28 mouse cellular contexts compared by ENCODE assay signal in genomic region chr1:92150201-92150600, GRCm38 (mm10). TPM values are rescaled to one million over a fixed set of nuclear protein-coding genes. Genes with fewer than 3 reads are reported as not detected.
A peak's percentile ranks its signal among the peaks of the same experiment; 100 is the strongest.
DNase-seq lines count a peak whose midpoint lies in the region; ATAC-seq and TF ChIP-seq lines count a peak whose summit lies in the region.
"Had no signal": no experiment of that assay in that cellular context is flagged by ENCODE, and none has a peak within 500 bp of the region (broad histone marks: within the 10 kb centered on the region; RNA-seq: fewer than 3 reads in every experiment).

No protein-coding gene starts in this region.

- H3K9me3 ChIP-seq in forebrain, embryonic 14.5 days (replicated peaks; ENCODE audit: control insufficient read depth, low read length), result no peaks in the 10 kb centered on the region
- H3K9me3 ChIP-seq in forebrain, embryonic 12.5 days, result no peaks in the 10 kb centered on the region
- no peaks in the 10 kb centered on the region for H3K9me3 ChIP-seq in limb, embryonic 14.5 days (ENCODE audit: control insufficient read depth, low read length)
- no peaks in the 10 kb centered on the region for H3K9me3 ChIP-seq in limb, embryonic 10.5 days (replicated peaks)
- H3K9me3 ChIP-seq: embryonic facial prominence, embryonic 13.5 days; heart, embryonic 15.5 days; hindbrain, embryonic 15.5 days; limb, embryonic 12.5 days; liver, embryonic 13.5 days; lung, embryonic 15.5 days; midbrain, embryonic 10.5 days had no signal

- H3K36me3 ChIP-seq in forebrain, embryonic 14.5 days (ENCODE audit: control insufficient read depth, insufficient read depth, low read length), result 0 out of 2 replicates have a peak, but pooled peaks cover 4% of the 10 kb centered on the region
- peaks cover 4% of the 10 kb centered on the region for H3K36me3 ChIP-seq in forebrain, embryonic 12.5 days (replicated peaks)
- peaks cover 10% of the 10 kb centered on the region for H3K36me3 ChIP-seq in limb, embryonic 14.5 days (ENCODE audit: control insufficient read depth, insufficient read depth, low read length)
- H3K36me3 ChIP-seq in limb, embryonic 10.5 days, result peaks cover 30% of the 10 kb centered on the region
- H3K36me3 ChIP-seq: heart, embryonic 15.5 days; hindbrain, embryonic 15.5 days; liver, embryonic 13.5 days; lung, embryonic 15.5 days had no signal

- no peak for TF ChIP-seq POLR2A in limb, embryonic 14.5 days (IDR thresholded peaks at IDR 0.05; ENCODE audit: borderline replicate concordance, extremely low read depth, insufficient read depth, insufficient read length)

- ATAC-seq in forebrain, embryonic 14.5 days, result no peak
- ATAC-seq in forebrain, embryonic 12.5 days (ENCODE audit: low FRiP score), result no peak
- no peak for ATAC-seq in limb, embryonic 14.5 days (ENCODE audit: low FRiP score, low read depth)
- ATAC-seq: CD4-positive, CD25-positive, alpha-beta regulatory T cell, adult 4 months; forebrain, embryonic 16.5 days; intestine, embryonic 16.5 days; Patski had no signal

- no peak overlapping the region for H3K4me3 ChIP-seq in forebrain, embryonic 14.5 days (ENCODE audit: low read depth, low read length)
- H3K4me3 ChIP-seq in forebrain, embryonic 12.5 days (replicated peaks), result no peak overlapping the region
- H3K4me3 ChIP-seq in limb, embryonic 14.5 days (replicated peaks; ENCODE audit: low read length), result no peak overlapping the region
- no peak overlapping the region for H3K4me3 ChIP-seq in limb, embryonic 10.5 days
- H3K4me3 ChIP-seq: embryonic facial prominence, embryonic 13.5 days; heart, embryonic 15.5 days; hindbrain, embryonic 15.5 days; limb, embryonic 12.5 days; liver, embryonic 13.5 days; lung, embryonic 15.5 days; midbrain, embryonic 10.5 days had no signal

- no peak overlapping the region for H3K9ac ChIP-seq in forebrain, embryonic 14.5 days (ENCODE audit: low read length)
- H3K9ac ChIP-seq in forebrain, embryonic 12.5 days, result no peak overlapping the region
- H3K9ac ChIP-seq in limb, embryonic 14.5 days (ENCODE audit: low read depth, low read length, severe bottlenecking), result no peak overlapping the region
- H3K9ac ChIP-seq: embryonic facial prominence, embryonic 13.5 days; heart, embryonic 15.5 days; hindbrain, embryonic 15.5 days; limb, embryonic 12.5 days; liver, embryonic 13.5 days; lung, embryonic 15.5 days had no signal

- H3K4me2 ChIP-seq in forebrain, embryonic 14.5 days (ENCODE audit: low read length), result no peak overlapping the region
- H3K4me2 ChIP-seq in forebrain, embryonic 12.5 days, result no peak overlapping the region
- H3K4me2 ChIP-seq in limb, embryonic 14.5 days (replicated peaks; ENCODE audit: low read depth, low read length, severe bottlenecking), result no peak overlapping the region
- H3K4me2 ChIP-seq: embryonic facial prominence, embryonic 13.5 days; heart, embryonic 15.5 days; hindbrain, embryonic 15.5 days; limb, embryonic 12.5 days; liver, embryonic 13.5 days; lung, embryonic 15.5 days had no signal

- no peak overlapping the region for H3K27ac ChIP-seq in forebrain, embryonic 14.5 days (ENCODE audit: low read depth, low read length)
- no peak overlapping the region for H3K27ac ChIP-seq in forebrain, embryonic 12.5 days
- no peak overlapping the region for H3K27ac ChIP-seq in limb, embryonic 14.5 days (replicated peaks; ENCODE audit: low read depth, low read length)
- no peak overlapping the region for H3K27ac ChIP-seq in limb, embryonic 10.5 days
- H3K27ac ChIP-seq: embryonic facial prominence, embryonic 13.5 days; heart, embryonic 15.5 days; hindbrain, embryonic 15.5 days; limb, embryonic 12.5 days; liver, embryonic 13.5 days; lung, embryonic 15.5 days; macrophage; midbrain, embryonic 10.5 days had no signal

- H3K4me1 ChIP-seq in forebrain, embryonic 14.5 days (ENCODE audit: control insufficient read depth, insufficient read depth, low read length), result no peaks in the 10 kb centered on the region
- peaks cover under 1% of the 10 kb centered on the region for H3K4me1 ChIP-seq in forebrain, embryonic 12.5 days
- H3K4me1 ChIP-seq in limb, embryonic 14.5 days (ENCODE audit: control insufficient read depth, insufficient read depth, low read length), result peaks cover 6% of the 10 kb centered on the region
- peaks cover 8% of the 10 kb centered on the region for H3K4me1 ChIP-seq in limb, embryonic 10.5 days

- intact Hi-C loops in heart, postnatal 36 days (cut with DNase I), result no loop called here

- WGBS in forebrain, embryonic 14.5 days, result 70% methylated on average over 1 of the region's 1 CpGs
- WGBS in forebrain, embryonic 12.5 days, result 80% methylated on average over 1 of the region's 1 CpGs
- WGBS in limb, embryonic 14.5 days, result 77% methylated on average over 1 of the region's 1 CpGs
- WGBS in limb, embryonic 10.5 days, result 88% methylated on average over 1 of the region's 1 CpGs

- H3K27me3 ChIP-seq in forebrain, embryonic 14.5 days (replicated peaks; ENCODE audit: control insufficient read depth, insufficient read depth, low read length), result no peaks in the 10 kb centered on the region
- H3K27me3 ChIP-seq in forebrain, embryonic 12.5 days, result no peaks in the 10 kb centered on the region
- H3K27me3 ChIP-seq in limb, embryonic 14.5 days (ENCODE audit: control insufficient read depth, insufficient read depth, low read length), result no peaks in the 10 kb centered on the region
- no peaks in the 10 kb centered on the region for H3K27me3 ChIP-seq in limb, embryonic 10.5 days (ENCODE audit: low read depth, poor library complexity, severe bottlenecking)
- H3K27me3 ChIP-seq: embryonic facial prominence, embryonic 13.5 days; heart, embryonic 15.5 days; hindbrain, embryonic 15.5 days; limb, embryonic 12.5 days; liver, embryonic 13.5 days; lung, embryonic 15.5 days; Patski had no signal

- peak; percentile 36 for DNase-seq in forebrain, embryonic 14.5 days (ENCODE audit: low spot score)
- DNase-seq in limb, embryonic 14.5 days (ENCODE audit: low spot score), result peak; percentile 64
- DNase-seq in limb, embryonic 10.5 days (ENCODE audit: low spot score), result no peak
- peak; percentile 44 for DNase-seq in right cerebral cortex, postnatal 25 days
- DNase-seq in right cerebral cortex, postnatal 14 days, result no peak
- DNase-seq in heart, postnatal 36 days, result no peak
- DNase-seq: adrenal gland, adult 2 months; cerebellum, adult 2 months; cerebellum, postnatal 25 days; gastrocnemius, postnatal 36 days; heart, postnatal 4 days; kidney, adult 9 months; kidney, postnatal 14 days; liver, embryonic 13.5 days; thymus, adult 2 months; thymus, postnatal 4 days had no signal

RNA-seq across cellular contexts. Expression of gene Hdac4, which starts 45.3 kb away (rescaled TPM):
- polyA plus RNA-seq in forebrain, embryonic 14.5 days (2014; fragmentation: Nextera tagmentation; extraction: Ambion mirVana), result 16.5 and 22.7 TPM in 2 replicates
- polyA plus RNA-seq in forebrain, embryonic 12.5 days (2016; fragmentation: Nextera tagmentation; extraction: Ambion mirVana), result 21.4 and 24.8 TPM in 2 replicates
- polyA plus RNA-seq in limb, embryonic 14.5 days (2012; rRNA removed), result 15.2 and 18.9 TPM in 2 replicates
- 25.4 and 36.6 TPM in 2 replicates for polyA plus RNA-seq in limb, embryonic 14.5 days (2014; fragmentation: Nextera tagmentation; extraction: Ambion mirVana)
- polyA plus RNA-seq in limb, embryonic 10.5 days (2016; fragmentation: Nextera tagmentation; extraction: Ambion mirVana), result 16.3 and 20.7 TPM in 2 replicates
- total RNA-seq in heart, postnatal 36 days (2021), result 10 to 100 TPM; 48.4 to 52.1 TPM

Comparison
In these comparisons a context has a peak if more than half of its experiments do, and no peak if none do; other contexts are left out.
1. DNase-seq: peak in forebrain, embryonic 14.5 days (single experiment), limb, embryonic 14.5 days (single experiment) and right cerebral cortex, postnatal 25 days (single experiment); none in limb, embryonic 10.5 days (single experiment), right cerebral cortex, postnatal 14 days (single experiment) and heart, postnatal 36 days (0 of 2).